Mouse (Mus musculus) embryonic facial prominence, embryonic 12.5 days (tissue): ENCODE results near the gene Atox1. TPM values are rescaled to one million over a fixed set of nuclear protein-coding genes. Genes with fewer than 3 reads are reported as not detected.

Experiments used
- ATAC-seq: fragments of 200-750 bp; cut with Nextera tagmentation; 2 replicates; pipeline ENCODE4 v1.8.0; 2017; ENCODE audit not compliant: insufficient number of reproducible peaks, insufficient read depth, low FRiP score, low TSS enrichment
- H3K27ac ChIP-seq: fragments of 300-500 bp; sonication (generic); 2 replicates; pipeline ENCODE4 v1.5.1; 2016; ENCODE audit warnings: mild to moderate bottlenecking
- H3K27me3 ChIP-seq: fragments of 300-500 bp; sonication (generic); 2 replicates; pipeline ENCODE4 v1.6.1; 2016; ENCODE audit warnings: mild to moderate bottlenecking, moderate library complexity
- H3K36me3 ChIP-seq: fragments of 300-500 bp; sonication (generic); 2 replicates; pipeline ENCODE4 v1.6.1; 2016; ENCODE audit warnings: mild to moderate bottlenecking
- H3K4me1 ChIP-seq: fragments of 300-500 bp; sonication (generic); 2 replicates; pipeline ENCODE4 v1.6.1; 2016
- H3K4me2 ChIP-seq: fragments of 300-500 bp; sonication (generic); replicated peaks from 2 replicates; pipeline ENCODE4 v1.6.1; 2016; ENCODE audit warnings: mild to moderate bottlenecking, moderate library complexity
- H3K4me3 ChIP-seq: fragments of 300-500 bp; sonication (generic); 2 replicates; pipeline ENCODE4 v1.5.1; 2016; ENCODE audit warnings: mild to moderate bottlenecking
- H3K9ac ChIP-seq: fragments of 300-500 bp; sonication (generic); 2 replicates; pipeline ENCODE4 v1.6.1; 2016; ENCODE audit warnings: mild to moderate bottlenecking, moderate library complexity
- H3K9me3 ChIP-seq: fragments of 300-500 bp; sonication (generic); 2 replicates; pipeline ENCODE4 v1.6.1; 2016; ENCODE audit warnings: mild to moderate bottlenecking, moderate library complexity
- WGBS: fragments of 180-500 bp; shearing (Covaris S2); methylation state at CpG from one replicate; pipeline ENCODE4 v1.1.7; 2016; 5-methylcytosine and 5-hydroxymethylcytosine counted together
- polyA plus RNA-seq: library from polyadenylated mRNA; unstranded; fragments of >200 nt; fragmentation: Nextera tagmentation; extraction: Ambion mirVana; gene quantifications from 2 replicates; pipeline ENCODE4 v1.2.1, GENCODE M21; 2016

Atox1 gene
- polyA plus RNA-seq, 1 experiment from 2014 or later = 297 TPM

GRCm38 (mm10) chr11:55450311-55450710 is 10.7 kb downstream of the Atox1 start:
- Histone ChIP-seq H3K9me3 (no peaks in the 10 kb centered on the region), H3K9ac (no peak overlapping the region), H3K36me3 (peaks cover 53% of the 10 kb centered on the region), H3K27me3 (no peaks in the 10 kb centered on the region), H3K4me2 (no peak overlapping the region), H3K4me1 (0 out of 2 replicates have a peak, but pooled peaks cover 2% of the 10 kb centered on the region), H3K4me3 (no peak overlapping the region), H3K27ac (no peak overlapping the region)
- 75% methylated on average over 4 of the region's 4 CpGs for WGBS
- no peak for ATAC-seq

- no peak overlapping the region for H3K4me2 ChIP-seq
- no peaks in the 10 kb centered on the region for H3K27me3 ChIP-seq
- peaks cover 46% of the 10 kb centered on the region for H3K36me3 ChIP-seq
- H3K9ac ChIP-seq = no peak overlapping the region
- H3K4me3 ChIP-seq = no peak overlapping the region
- 85% methylated on average over 7 of the region's 7 CpGs for WGBS
- 0 out of 2 replicates have a peak, but pooled peaks cover 2% of the 10 kb centered on the region for H3K4me1 ChIP-seq
- H3K9me3 ChIP-seq = no peaks in the 10 kb centered on the region
- ATAC-seq = no peak
- H3K27ac ChIP-seq = no peak overlapping the region
Observed at GRCm38 (mm10) chr11:55449531-55449930, 11.5 kb downstream of the Atox1 start.

- Histone ChIP-seq H3K27me3 (no peaks in the 10 kb centered on the region), H3K9ac (no peak overlapping the region), H3K36me3 (peaks cover 29% of the 10 kb centered on the region), H3K4me2 (no peak overlapping the region), H3K4me1 (0 out of 2 replicates have a peak, but pooled peaks cover 2% of the 10 kb centered on the region), H3K27ac (no peak overlapping the region), H3K9me3 (no peaks in the 10 kb centered on the region), H3K4me3 (no peak overlapping the region)
- WGBS = 28% methylated on average over 4 of the region's 4 CpGs
- peak; percentile 74; the same call in 1 of the 2 replicates for ATAC-seq
Observed at GRCm38 (mm10) chr11:55446579-55446978, 14.5 kb downstream of the Atox1 start.

GRCm38 (mm10) chr11:55444772-55445171 is 16.3 kb downstream of the Atox1 start:
- Histone ChIP-seq H3K27ac (no peak overlapping the region), H3K4me3 (no peak overlapping the region), H3K9me3 (no peaks in the 10 kb centered on the region), H3K9ac (no peak overlapping the region), H3K4me2 (no peak overlapping the region), H3K36me3 (peaks cover 16% of the 10 kb centered on the region; the same call in 1 of the 2 replicates), H3K4me1 (0 out of 2 replicates have a peak, but pooled peaks cover 2% of the 10 kb centered on the region), H3K27me3 (no peaks in the 10 kb centered on the region)
- 0% methylated on average over 1 of the region's 1 CpGs for WGBS
- no peak for ATAC-seq

- Histone ChIP-seq H3K27me3 (no peaks in the 10 kb centered on the region), H3K9ac (no peak overlapping the region), H3K9me3 (no peaks in the 10 kb centered on the region), H3K4me1 (no peaks in the 10 kb centered on the region), H3K4me2 (no peak overlapping the region), H3K4me3 (no peak overlapping the region), H3K27ac (no peak overlapping the region), H3K36me3 (no peaks in the 10 kb centered on the region)
- ATAC-seq = no peak
- 42% methylated on average over 5 of the region's 5 CpGs for WGBS
Observed at GRCm38 (mm10) chr11:55439718-55440117, 21.3 kb downstream of the Atox1 start.

DNA sequence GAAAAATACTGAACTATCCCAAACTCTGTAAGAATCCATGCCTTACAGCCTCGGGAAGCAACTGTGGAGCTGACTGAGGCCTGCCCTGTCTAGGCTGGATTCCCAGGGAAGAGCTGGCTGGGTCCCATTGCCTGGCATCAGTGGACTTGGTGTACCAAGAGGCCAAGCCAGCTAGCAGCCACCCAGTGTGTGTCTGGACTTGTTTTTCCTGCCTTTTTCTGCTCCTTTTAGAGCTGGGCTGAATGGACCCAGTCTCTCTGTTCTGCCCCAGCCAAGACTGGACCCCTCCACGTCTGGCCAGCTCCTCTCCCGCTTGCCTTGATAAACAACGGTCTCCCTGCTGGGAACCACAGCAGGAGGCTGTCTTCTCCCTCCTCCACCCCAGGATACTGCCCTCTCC is 23.0 kb downstream of the Atox1 start:
- 41% methylated on average over 4 of the region's 4 CpGs for WGBS
- H3K27me3 ChIP-seq = no peaks in the 10 kb centered on the region
- no peak overlapping the region for H3K27ac ChIP-seq
- no peaks in the 10 kb centered on the region for H3K9me3 ChIP-seq
- ATAC-seq = no peak
- H3K4me3 ChIP-seq = no peak overlapping the region
- H3K36me3 ChIP-seq = no peaks in the 10 kb centered on the region
- no peaks in the 10 kb centered on the region for H3K4me1 ChIP-seq
- no peak overlapping the region for H3K9ac ChIP-seq
- no peak overlapping the region for H3K4me2 ChIP-seq

DNA sequence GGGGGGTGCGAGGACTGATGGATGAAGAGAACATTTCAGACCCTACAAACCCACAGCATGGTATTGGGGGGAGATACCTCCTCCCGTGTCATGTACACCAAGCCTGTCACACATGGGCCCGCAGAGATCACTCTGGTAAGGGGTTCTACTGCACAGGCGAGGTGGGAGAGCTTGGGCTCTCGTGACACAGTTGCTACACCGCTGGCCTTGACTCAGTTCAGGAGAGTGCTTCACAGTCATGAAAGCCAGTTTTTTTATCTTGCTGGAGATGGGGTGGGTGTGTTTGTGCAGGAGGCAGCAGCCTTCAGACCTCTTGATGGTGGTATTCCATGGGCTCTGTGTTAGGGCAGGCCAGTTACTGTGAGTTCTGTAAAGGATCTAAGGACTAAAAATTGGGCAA is 24.9 kb downstream of the Atox1 start:
- Histone ChIP-seq H3K4me1 (no peaks in the 10 kb centered on the region), H3K4me3 (no peak overlapping the region), H3K9ac (no peak overlapping the region), H3K27ac (no peak overlapping the region), H3K36me3 (no peaks in the 10 kb centered on the region), H3K4me2 (no peak overlapping the region), H3K27me3 (no peaks in the 10 kb centered on the region), H3K9me3 (no peaks in the 10 kb centered on the region)
- no peak for ATAC-seq
- WGBS = 81% methylated on average over 6 of the region's 6 CpGs

- no peak overlapping the region for H3K9ac ChIP-seq
- peaks cover 10% of the 10 kb centered on the region for H3K4me1 ChIP-seq
- no peaks in the 10 kb centered on the region for H3K9me3 ChIP-seq
- no peak overlapping the region for H3K27ac ChIP-seq
- ATAC-seq = no peak
- no peak overlapping the region for H3K4me2 ChIP-seq
- 56% methylated on average over 3 of the region's 3 CpGs for WGBS
- H3K4me3 ChIP-seq = no peak overlapping the region
- no peaks in the 10 kb centered on the region for H3K36me3 ChIP-seq
- H3K27me3 ChIP-seq = no peaks in the 10 kb centered on the region
Observed at GRCm38 (mm10) chr11:55432981-55433380, 28.1 kb downstream of the Atox1 start.

GRCm38 (mm10) chr11:55429973-55430372 is 31.1 kb downstream of the Atox1 start:
- ATAC-seq = no peak
- Histone ChIP-seq H3K9me3 (no peaks in the 10 kb centered on the region), H3K27ac (no peak overlapping the region), H3K36me3 (no peaks in the 10 kb centered on the region), H3K4me2 (no peak overlapping the region), H3K4me3 (no peak overlapping the region), H3K4me1 (peaks cover 25% of the 10 kb centered on the region), H3K9ac (no peak overlapping the region), H3K27me3 (no peaks in the 10 kb centered on the region)
- 92% methylated on average over 2 of the region's 2 CpGs for WGBS

DNA sequence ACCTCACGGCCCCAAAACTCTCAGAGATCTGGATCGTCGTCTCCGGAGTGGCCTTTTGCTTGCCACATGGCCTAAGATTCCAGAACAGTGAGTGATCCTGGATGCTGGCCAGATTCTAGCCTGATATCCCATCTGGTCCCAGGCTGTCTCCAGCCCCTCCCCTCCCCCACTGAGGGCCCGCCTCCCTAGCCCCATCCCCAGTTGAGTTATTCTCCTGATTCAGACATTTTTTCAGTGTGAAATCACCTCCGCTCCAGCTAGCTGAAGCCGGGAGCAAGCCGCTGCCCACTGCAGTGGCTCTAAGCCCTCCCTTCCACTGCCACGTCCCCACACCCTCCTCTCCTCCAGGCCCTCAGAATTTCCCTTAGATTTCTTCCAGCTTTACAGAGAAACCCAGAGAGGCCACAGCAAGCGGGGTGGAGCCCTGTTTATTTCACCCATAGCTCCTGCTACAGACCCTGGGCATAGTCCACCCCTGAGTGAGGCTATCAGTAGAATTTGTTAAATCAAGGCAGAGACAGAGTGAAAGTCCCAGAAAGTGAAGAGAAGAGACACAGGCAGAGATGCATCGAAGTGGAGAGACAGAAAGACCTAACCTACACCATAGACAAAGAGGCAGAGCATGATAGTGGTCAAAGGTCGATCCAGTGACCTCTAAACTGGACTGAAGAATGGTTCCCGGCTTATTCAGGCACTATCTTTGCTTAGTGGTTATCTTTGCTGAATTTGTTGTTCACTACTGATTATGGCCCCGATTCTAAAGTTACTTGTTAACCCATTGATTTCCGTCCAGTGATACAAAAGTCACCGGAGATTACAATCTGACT is 32.6 kb downstream of the Atox1 start:
- H3K27me3 ChIP-seq = no peaks in the 10 kb centered on the region
- no peaks in the 10 kb centered on the region for H3K36me3 ChIP-seq
- peaks cover 41% of the 10 kb centered on the region for H3K4me1 ChIP-seq
- no peak overlapping the region for H3K4me3 ChIP-seq
- peak overlapping the region; percentile 21 for H3K4me2 ChIP-seq
- WGBS = 30% methylated on average over 16 of the region's 16 CpGs
- peak overlapping the region; percentile 95 for H3K27ac ChIP-seq
- peak; percentile 91 for ATAC-seq
- no peaks in the 10 kb centered on the region for H3K9me3 ChIP-seq
- peak overlapping the region; percentile 25; the same call in 1 of the 2 replicates for H3K9ac ChIP-seq

DNA sequence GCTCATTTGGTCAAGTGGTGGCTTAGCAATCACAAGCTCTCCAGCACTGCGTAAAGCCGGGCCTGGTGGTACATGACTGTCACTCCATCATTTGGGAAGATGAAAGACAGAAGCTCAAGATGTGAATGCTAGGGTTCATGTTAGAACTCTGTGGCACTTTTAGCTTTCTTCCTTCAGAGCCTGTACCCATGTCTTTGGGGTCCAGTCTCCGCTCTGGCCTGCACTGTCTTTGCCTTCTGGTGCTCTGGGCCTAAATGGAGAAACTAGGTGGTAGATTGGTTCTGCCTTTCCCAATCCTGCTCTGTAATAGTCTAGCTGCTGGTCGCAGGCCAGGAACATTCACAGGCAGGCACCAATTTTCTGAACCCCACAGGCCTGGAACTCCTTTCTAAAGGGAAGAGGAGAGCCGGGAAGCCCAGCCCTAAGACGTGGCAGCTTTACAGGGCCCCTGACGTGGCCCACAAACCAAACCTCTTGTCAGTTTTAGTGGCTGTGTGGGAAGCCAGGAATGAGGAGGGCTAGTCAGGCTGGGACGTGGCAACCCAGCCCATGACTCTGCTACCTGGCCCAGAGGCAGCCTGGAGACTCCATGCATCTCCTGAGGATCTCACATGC is 36.2 kb downstream of the Atox1 start:
- H3K4me1 ChIP-seq = peaks cover 54% of the 10 kb centered on the region

GRCm38 (mm10) chr11:55423756-55424155 is 37.3 kb downstream of the Atox1 start:
- Histone ChIP-seq H3K4me2 (no peak overlapping the region), H3K9ac (no peak overlapping the region), H3K9me3 (no peaks in the 10 kb centered on the region), H3K4me1 (peaks cover 56% of the 10 kb centered on the region), H3K27ac (peak overlapping the region; percentile 89), H3K4me3 (no peak overlapping the region), H3K27me3 (no peaks in the 10 kb centered on the region), H3K36me3 (no peaks in the 10 kb centered on the region)
- 8% methylated on average over 4 of the region's 4 CpGs for WGBS
- peak; percentile 16; the same call in 1 of the 2 replicates for ATAC-seq

More for the DNA sequence above, 36.2 kb downstream of the Atox1 start:
- Histone ChIP-seq H3K27me3 (no peaks in the 10 kb centered on the region), H3K9me3 (no peaks in the 10 kb centered on the region), H3K4me3 (no peak overlapping the region), H3K27ac (peak overlapping the region; percentile 70), H3K9ac (no peak overlapping the region; the same call in 1 of the 2 replicates), H3K36me3 (no peaks in the 10 kb centered on the region), H3K4me2 (no peak overlapping the region)
- no peak for ATAC-seq
- WGBS = 69% methylated on average over 8 of the region's 8 CpGs
